Mouse (Mus musculus): ENCODE measurements around the gene Smco3. TPM values are rescaled to one million over a fixed set of nuclear protein-coding genes. Genes with fewer than 3 reads are reported as not detected.

The Smco3 gene
- polyA plus RNA-seq, 1 experiment, result not detected

DNA sequence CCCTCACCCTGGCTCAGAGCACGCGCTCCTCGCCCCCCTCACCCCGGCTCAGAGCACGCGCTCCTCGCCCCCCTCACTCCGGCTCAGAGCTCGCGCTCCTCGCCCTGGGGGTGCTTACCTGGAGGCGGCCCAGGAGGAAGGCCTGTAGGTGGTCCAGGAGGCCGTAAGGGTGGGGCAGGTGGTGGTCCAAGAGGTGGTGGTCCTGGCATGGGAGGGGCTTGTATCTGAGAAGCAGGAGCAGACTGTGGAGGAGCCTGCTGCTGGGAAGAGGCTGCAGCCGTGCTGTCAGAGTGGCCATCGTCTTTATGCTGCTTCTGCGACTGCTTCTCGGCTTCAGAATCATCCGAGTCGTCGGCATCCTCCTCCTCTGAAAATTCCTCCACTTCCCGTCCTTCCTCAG, 18.4 kb downstream of the Smco3 start:
- Histone ChIP-seq H3K27ac (ENCODE audit: insufficient read depth, low read depth, low read length) (no peak overlapping the region), H3K4me1 (ENCODE audit: control insufficient read depth, insufficient read depth, low read length) (no peaks in the 10 kb centered on the region), H3K4me3 (ENCODE audit: insufficient read depth, low read depth, low read length) (no peak overlapping the region)
- 82% methylated on average over 21 of the region's 21 CpGs for WGBS
- TF ChIP-seq POLR2A (IDR thresholded peaks at IDR 0.05; ENCODE audit: insufficient read depth, low read depth, low read length) (no peak), CTCF (IDR thresholded peaks at IDR 0.05; ENCODE audit: insufficient read depth, low read depth, low read length) (no peak)

DNA sequence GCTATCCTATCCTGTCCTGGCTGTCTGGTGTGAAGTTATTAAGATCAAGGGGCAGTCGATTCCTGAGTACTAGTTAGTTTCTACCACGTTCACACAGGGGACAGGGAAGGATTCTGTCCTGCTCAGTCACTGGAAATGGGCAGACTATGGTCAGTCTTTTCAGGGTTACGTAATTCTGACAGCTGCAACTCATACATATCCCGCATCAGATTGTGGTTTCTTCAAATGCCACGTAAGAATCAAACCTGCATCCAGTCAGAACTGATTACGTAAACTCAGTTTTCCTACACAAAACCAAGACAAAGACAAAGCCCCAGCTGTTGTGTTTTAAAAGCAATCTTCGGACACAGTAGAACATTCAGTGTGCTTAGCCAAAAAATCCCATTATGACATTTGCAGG, 19.9 kb downstream of the Smco3 start:
- no peaks in the 10 kb centered on the region for H3K4me1 ChIP-seq (ENCODE audit: control insufficient read depth, insufficient read depth, low read length)
- WGBS, result 91% methylated on average over 7 of the region's 7 CpGs
- no peak for TF ChIP-seq POLR2A (IDR thresholded peaks at IDR 0.05; ENCODE audit: insufficient read depth, low read depth, low read length)
- TF ChIP-seq CTCF (IDR thresholded peaks at IDR 0.05; ENCODE audit: insufficient read depth, low read depth, low read length), result no peak
- no peak overlapping the region for H3K4me3 ChIP-seq (ENCODE audit: insufficient read depth, low read depth, low read length)
- H3K27ac ChIP-seq (ENCODE audit: insufficient read depth, low read depth, low read length), result no peak overlapping the region

- TF ChIP-seq POLR2A (IDR thresholded peaks at IDR 0.05; ENCODE audit: insufficient read depth, low read depth, low read length) (no peak), CTCF (IDR thresholded peaks at IDR 0.05; ENCODE audit: insufficient read depth, low read depth, low read length) (no peak)
- 22% methylated on average over 4 of the region's 4 CpGs for WGBS
- Histone ChIP-seq H3K4me1 (ENCODE audit: control insufficient read depth, insufficient read depth, low read length) (peaks cover 7% of the 10 kb centered on the region; the same call in 1 of the 2 replicates), H3K27ac (ENCODE audit: insufficient read depth, low read depth, low read length) (no peak overlapping the region), H3K4me3 (ENCODE audit: insufficient read depth, low read depth, low read length) (no peak overlapping the region)
Observed at GRCm38 (mm10) chr6:136813117-136813516, 22.1 kb downstream of the Smco3 start.

DNA sequence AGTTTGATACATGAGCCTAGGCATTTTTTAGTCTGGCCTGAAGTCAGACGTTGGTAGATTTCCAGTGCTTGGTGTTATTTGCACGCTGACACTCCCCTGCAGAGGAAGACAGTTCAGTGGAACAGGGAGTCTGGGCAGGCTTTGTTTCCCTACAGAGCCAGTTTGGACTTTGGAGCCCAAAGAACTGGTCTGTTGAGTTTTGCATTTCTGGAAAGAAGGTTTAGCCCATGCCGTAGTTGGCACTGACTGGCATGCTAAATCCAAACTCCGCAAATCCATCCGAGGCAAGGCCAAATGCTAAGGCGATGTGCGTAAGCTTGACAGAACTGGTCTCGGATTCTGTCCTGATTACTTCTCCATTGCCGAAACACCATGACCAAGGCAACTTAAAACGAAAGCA, 24.1 kb downstream of the Smco3 start:
- H3K4me1 ChIP-seq (ENCODE audit: control insufficient read depth, insufficient read depth, low read length), result peaks cover 11% of the 10 kb centered on the region; the same call in 1 of the 2 replicates
- WGBS, result 88% methylated on average over 10 of the region's 10 CpGs
- TF ChIP-seq POLR2A (IDR thresholded peaks at IDR 0.05; ENCODE audit: insufficient read depth, low read depth, low read length) (no peak), CTCF (IDR thresholded peaks at IDR 0.05; ENCODE audit: insufficient read depth, low read depth, low read length) (no peak)
- H3K27ac ChIP-seq (ENCODE audit: insufficient read depth, low read depth, low read length), result no peak overlapping the region
- no peak overlapping the region for H3K4me3 ChIP-seq (ENCODE audit: insufficient read depth, low read depth, low read length)

GRCm38 (mm10) chr6:136809673-136810072, 25.6 kb downstream of the Smco3 start:
- Histone ChIP-seq H3K4me1 (ENCODE audit: control insufficient read depth, insufficient read depth, low read length) (peaks cover 11% of the 10 kb centered on the region; the same call in 1 of the 2 replicates), H3K4me3 (ENCODE audit: insufficient read depth, low read depth, low read length) (no peak overlapping the region), H3K27ac (ENCODE audit: insufficient read depth, low read depth, low read length) (no peak overlapping the region)
- WGBS, result 83% methylated on average over 13 of the region's 13 CpGs
- TF ChIP-seq CTCF (IDR thresholded peaks at IDR 0.05; ENCODE audit: insufficient read depth, low read depth, low read length) (no peak), POLR2A (IDR thresholded peaks at IDR 0.05; ENCODE audit: insufficient read depth, low read depth, low read length) (no peak)

DNA sequence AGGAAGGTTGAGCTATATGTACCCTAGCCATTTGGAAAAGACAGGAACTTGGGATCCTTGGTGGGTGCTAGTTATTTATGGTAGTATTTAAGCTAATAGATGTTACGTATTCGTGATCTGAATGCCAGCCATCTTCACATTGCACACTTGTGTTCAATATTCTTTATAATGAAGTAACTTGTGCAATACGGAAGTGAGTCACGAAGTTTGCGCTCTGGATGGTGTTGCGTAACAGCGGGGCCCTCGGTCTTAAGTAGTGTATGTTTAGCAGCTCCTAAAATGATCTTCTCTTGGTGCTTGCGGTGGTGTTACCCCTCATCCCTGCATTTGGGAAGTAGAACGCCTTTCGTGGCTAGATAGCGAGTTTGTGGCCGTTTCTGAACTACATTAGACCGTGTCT, 26.2 kb downstream of the Smco3 start:
- Histone ChIP-seq H3K4me1 (ENCODE audit: control insufficient read depth, insufficient read depth, low read length) (peaks cover 11% of the 10 kb centered on the region; the same call in 1 of the 2 replicates), H3K4me3 (ENCODE audit: insufficient read depth, low read depth, low read length) (peak overlapping the region; percentile 80), H3K27ac (ENCODE audit: insufficient read depth, low read depth, low read length) (no peak overlapping the region)
- WGBS, result 30% methylated on average over 14 of the region's 14 CpGs
- TF ChIP-seq POLR2A (IDR thresholded peaks at IDR 0.05; ENCODE audit: insufficient read depth, low read depth, low read length) (no peak), CTCF (IDR thresholded peaks at IDR 0.05; ENCODE audit: insufficient read depth, low read depth, low read length) (no peak)

DNA sequence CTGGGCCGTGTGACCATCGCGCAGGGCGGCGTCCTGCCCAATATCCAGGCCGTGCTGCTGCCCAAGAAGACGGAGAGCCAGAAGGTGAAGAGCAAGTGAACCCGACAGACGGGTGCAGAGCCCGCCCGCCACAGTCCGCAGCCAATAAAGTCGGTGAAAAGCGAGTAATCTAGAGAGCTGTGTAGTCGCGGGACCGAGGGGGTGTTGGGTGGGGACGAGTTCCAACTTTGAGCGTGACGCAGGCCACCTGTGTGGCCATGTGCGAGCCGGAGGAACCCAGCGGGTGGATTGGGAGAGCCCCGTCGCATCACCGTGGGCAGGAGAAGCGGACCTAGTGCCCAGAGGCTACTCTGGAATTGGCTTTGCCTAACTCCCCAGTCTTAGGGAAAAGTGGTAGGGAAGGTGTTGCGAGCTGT, 26.6 kb downstream of the Smco3 start:
- peaks cover 11% of the 10 kb centered on the region; the same call in 1 of the 2 replicates for H3K4me1 ChIP-seq (ENCODE audit: control insufficient read depth, insufficient read depth, low read length)
- H3K27ac ChIP-seq (ENCODE audit: insufficient read depth, low read depth, low read length), result no peak overlapping the region
- peak overlapping the region; percentile 80 for H3K4me3 ChIP-seq (ENCODE audit: insufficient read depth, low read depth, low read length)
- no peak for TF ChIP-seq CTCF (IDR thresholded peaks at IDR 0.05; ENCODE audit: insufficient read depth, low read depth, low read length)
- no peak for TF ChIP-seq POLR2A (IDR thresholded peaks at IDR 0.05; ENCODE audit: insufficient read depth, low read depth, low read length)
- WGBS, result under 1% methylated on average over 28 of the region's 28 CpGs

GRCm38 (mm10) chr6:136808014-136808417, 27.2 kb downstream of the Smco3 start, which contains the start of gene H2afj:
H2afj (plus strand) TSS chr6:136808244.
- Histone ChIP-seq H3K4me3 (ENCODE audit: insufficient read depth, low read depth, low read length) (peak within 1 kb of the TSS; percentile 80), H3K4me1 (ENCODE audit: control insufficient read depth, insufficient read depth, low read length) (peaks cover 11% of the 10 kb centered on the region; the same call in 1 of the 2 replicates), H3K27ac (ENCODE audit: insufficient read depth, low read depth, low read length) (peak within 1 kb of the TSS; percentile 60)
- WGBS, result under 1% methylated on average over 34 of the region's 34 CpGs
- TF ChIP-seq CTCF (IDR thresholded peaks at IDR 0.05; ENCODE audit: insufficient read depth, low read depth, low read length), result no peak
- TF ChIP-seq POLR2A (IDR thresholded peaks at IDR 0.05; ENCODE audit: insufficient read depth, low read depth, low read length), result peak; percentile 31; the same call in 1 of the 2 replicates

DNA sequence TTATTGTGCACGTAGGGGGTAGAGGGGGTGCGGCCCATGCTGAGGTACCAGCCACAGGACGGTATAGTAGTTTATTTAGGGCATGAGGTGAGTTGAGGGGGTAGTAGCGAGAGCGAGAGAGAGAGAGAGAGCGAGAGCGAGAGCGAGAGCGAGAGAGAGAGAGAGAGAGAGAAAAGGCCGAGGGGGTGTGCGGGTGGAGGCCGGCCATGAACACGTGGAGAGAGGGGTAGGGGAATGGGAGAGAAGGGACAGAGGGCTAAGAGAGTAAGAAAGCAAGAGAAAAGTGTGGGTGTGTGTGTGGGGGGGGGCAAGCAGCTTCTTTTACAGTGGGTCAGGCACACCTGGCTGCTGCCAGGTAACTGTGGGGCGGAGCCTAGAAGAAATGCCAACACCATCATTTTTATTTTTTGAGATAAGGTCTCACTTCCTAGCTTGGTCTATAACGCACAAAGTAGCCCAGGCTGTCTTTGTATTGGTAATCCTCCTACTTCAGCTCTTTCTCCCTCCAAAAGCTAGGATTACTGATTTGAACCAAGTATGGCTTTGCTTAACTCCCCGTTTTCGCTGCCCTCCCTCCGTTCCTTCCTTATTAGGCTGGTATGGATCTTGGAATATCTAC, 27.7 kb downstream of the Smco3 start:
- H3K4me1 ChIP-seq (ENCODE audit: control insufficient read depth, insufficient read depth, low read length), result peaks cover 11% of the 10 kb centered on the region; the same call in 1 of the 2 replicates
- WGBS, result 39% methylated on average over 18 of the region's 18 CpGs
- TF ChIP-seq CTCF (IDR thresholded peaks at IDR 0.05; ENCODE audit: insufficient read depth, low read depth, low read length) (no peak), POLR2A (IDR thresholded peaks at IDR 0.05; ENCODE audit: insufficient read depth, low read depth, low read length) (no peak)
- peak overlapping the region; percentile 60 for H3K27ac ChIP-seq (ENCODE audit: insufficient read depth, low read depth, low read length)
- peak overlapping the region; percentile 23; the same call in 1 of the 2 replicates for H3K4me3 ChIP-seq (ENCODE audit: insufficient read depth, low read depth, low read length)
